Mouse (Mus musculus) liver, postnatal 0 days (tissue): ENCODE results near the gene Plcb4.

Experiments
- CTCF ChIP-seq: sonication (generic); IDR thresholded peaks from 2 replicates; pipeline ENCODE4 v1.5.1; 2016; ENCODE audit warnings: antibody characterized with exemption, low read depth
- EP300 ChIP-seq: IDR thresholded peaks from 2 replicates; pipeline ENCODE4 v1.6.1; 2016; ENCODE audit warnings: antibody characterized with exemption, low read depth, mild to moderate bottlenecking

GRCm38 (mm10) chr2:135707305-135707704, 48.5 kb downstream of the Plcb4 start:
- TF ChIP-seq CTCF = no peak
- no peak for TF ChIP-seq EP300
